Mouse (Mus musculus) myocyte (in vitro differentiated cells): Measurements from ENCODE around the gene Renbp. TPM values are rescaled to one million over a fixed set of nuclear protein-coding genes. Genes with fewer than 3 reads are reported as not detected.

ENCODE experiments used
- H3K27me3 ChIP-seq: one replicate; pipeline ENCODE4 v1.6.1; 2011; ENCODE audit not compliant: control insufficient read depth, insufficient read depth, insufficient read length
- H3K36me3 ChIP-seq: one replicate; pipeline ENCODE4 v1.6.1; 2011; ENCODE audit not compliant: control insufficient read depth, insufficient read depth
- H3K4me2 ChIP-seq: one replicate; pipeline ENCODE4 v1.6.1; 2011; ENCODE audit warnings: low read depth, control low read depth
- H3K4me3 ChIP-seq: one replicate; pipeline ENCODE4 v1.5.1; 2011; ENCODE audit warnings: mild to moderate bottlenecking, control low read depth, moderate library complexity
- H3K79me2 ChIP-seq: one replicate; pipeline ENCODE4 v1.6.1; 2011; ENCODE audit not compliant: control insufficient read depth, insufficient read depth
- H3ac ChIP-seq: one replicate; pipeline ENCODE4 v1.6.1; 2011; ENCODE audit not compliant: control insufficient read depth, insufficient read length
- CEBPB ChIP-seq: IDR thresholded peaks from 2 replicates; pipeline ENCODE4 v1.6.1; 2011; ENCODE audit warnings: mild to moderate bottlenecking, moderate library complexity; ENCODE audit not compliant: poor library complexity, insufficient read depth, severe bottlenecking
- E2F4 ChIP-seq: IDR thresholded peaks from one replicate; pipeline ENCODE4 v1.6.1; 2011; ENCODE audit warnings: mild to moderate bottlenecking, control low read depth, moderate library complexity; ENCODE audit not compliant: insufficient read depth
- MAX ChIP-seq: IDR thresholded peaks from one replicate; pipeline ENCODE4 v1.6.1; 2011; ENCODE audit warnings: low read depth, mild to moderate bottlenecking, control low read depth
- MYOD1 ChIP-seq, 3 experiments: IDR thresholded peaks; one replicate each; pipeline ENCODE4 v1.6.1; 2011; ENCODE audit warnings: control low read depth in 2 of 3, low read depth in 2 of 3, mild to moderate bottlenecking in 2 of 3, moderate library complexity in 1 of 3; ENCODE audit not compliant: insufficient read length in 2 of 3, control insufficient read depth in 1 of 3
- MYOG ChIP-seq, 3 experiments: IDR thresholded peaks; one replicate each; pipeline ENCODE4 v1.6.1; 2011; ENCODE audit warnings: control low read depth in 2 of 3, low read depth in 2 of 3, mild to moderate bottlenecking in 2 of 3; ENCODE audit not compliant: insufficient read length in 2 of 3, control insufficient read depth in 1 of 3, insufficient read depth in 1 of 3
- POLR2A ChIP-seq: IDR thresholded peaks from one replicate; pipeline ENCODE4 v1.6.1; 2011; ENCODE audit warnings: low read depth, mild to moderate bottlenecking, control low read depth, moderate library complexity; ENCODE audit not compliant: insufficient read length
- POLR2AphosphoS2 ChIP-seq: IDR thresholded peaks from one replicate; pipeline ENCODE4 v1.6.1; 2011; ENCODE audit warnings: low read depth, control low read depth; ENCODE audit not compliant: insufficient read length
- REST ChIP-seq: IDR thresholded peaks from one replicate; pipeline ENCODE4 v1.6.1; 2011; ENCODE audit warnings: mild to moderate bottlenecking, control low read depth, moderate library complexity; ENCODE audit not compliant: insufficient read depth, insufficient read length
- SRF ChIP-seq: IDR thresholded peaks from one replicate; pipeline ENCODE4 v1.6.1; 2011; ENCODE audit warnings: low read depth; ENCODE audit not compliant: control insufficient read depth, insufficient read length
- TCF12 ChIP-seq: IDR thresholded peaks from one replicate; pipeline ENCODE4 v1.6.1; 2011; ENCODE audit warnings: mild to moderate bottlenecking, control low read depth; ENCODE audit not compliant: poor library complexity, insufficient read depth, severe bottlenecking
- TCF3 ChIP-seq: IDR thresholded peaks from one replicate; pipeline ENCODE4 v1.6.1; 2011; ENCODE audit warnings: low read depth, control low read depth; ENCODE audit not compliant: insufficient read length
- USF1 ChIP-seq: IDR thresholded peaks from one replicate; pipeline ENCODE4 v1.6.1; 2011; ENCODE audit warnings: low read depth, mild to moderate bottlenecking, control low read depth, moderate library complexity
- polyA plus RNA-seq: library from polyadenylated mRNA; unstranded; fragments of >200 nt; fragmentation: generic; extraction: Trizol; gene quantifications from one replicate; pipeline ENCODE4 v1.2.1, GENCODE M21; 2012; ENCODE audit warnings: missing spikeins

Renbp gene
- polyA plus RNA-seq, 1 experiment, result 103 TPM

DNA sequence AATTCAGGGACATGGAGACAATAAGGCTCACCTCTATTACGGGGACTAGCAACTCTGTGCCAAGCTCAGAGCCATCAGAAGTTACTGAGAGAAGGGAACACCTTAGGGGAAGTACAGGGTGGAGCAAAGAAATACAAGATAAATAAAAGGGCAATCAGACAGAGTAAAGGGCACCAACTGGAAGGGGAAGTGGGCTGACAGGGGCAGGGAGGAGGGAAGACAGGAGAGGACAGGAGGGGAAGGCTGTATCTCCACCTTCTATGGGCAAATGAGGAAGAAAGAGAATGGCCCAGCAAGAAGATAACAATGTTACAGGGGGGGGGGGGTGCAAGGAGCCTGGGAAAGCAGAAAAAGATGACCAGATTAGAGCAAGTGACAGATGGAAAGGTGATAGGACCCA, 53.6 kb downstream of the Renbp start:
- TF ChIP-seq POLR2A (no peak), SRF (no peak), TCF3 (no peak), MAX (no peak), POLR2AphosphoS2 (no peak), MYOG (IDR thresholded peaks at IDR 0.05; ENCODE audit: control insufficient read depth in 1 of 3, insufficient read depth in 1 of 3, insufficient read length in 2 of 3, low read depth in 2 of 3) (no peak), E2F4 (no peak), REST (no peak), MYOD1 (IDR thresholded peaks at IDR 0.05; ENCODE audit: control insufficient read depth in 1 of 3, insufficient read length in 2 of 3, low read depth in 2 of 3) (no peak), CEBPB (no peak), USF1 (no peak)
- Histone ChIP-seq H3K27me3 (peaks cover 4% of the 10 kb centered on the region), H3K36me3 (no peaks in the 10 kb centered on the region), H3K79me2 (no peaks in the 10 kb centered on the region), H3K4me2 (no peak overlapping the region), H3ac (no peak overlapping the region), H3K4me3 (no peak overlapping the region)

DNA sequence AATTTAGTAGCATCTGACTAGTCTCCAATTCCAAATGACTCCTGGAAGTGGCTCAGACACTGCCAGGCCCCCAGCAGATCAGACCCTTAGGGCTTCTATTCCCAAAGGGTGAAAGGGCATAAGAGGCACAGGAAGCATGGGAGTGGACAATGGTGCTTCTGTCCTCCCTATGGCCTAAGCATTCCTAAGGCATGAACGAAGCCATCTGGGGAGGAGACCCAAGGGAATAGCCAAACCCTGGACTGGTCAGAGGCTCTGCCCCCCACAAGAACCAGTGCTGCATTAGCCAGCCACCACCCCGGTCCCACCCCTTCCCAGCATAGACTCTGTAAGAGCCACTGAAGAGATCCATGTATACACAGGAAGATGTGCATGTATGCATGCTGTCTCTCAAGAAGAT, 54.8 kb downstream of the Renbp start:
- no peaks in the 10 kb centered on the region for H3K36me3 ChIP-seq
- TF ChIP-seq MYOG (IDR thresholded peaks at IDR 0.05; ENCODE audit: control insufficient read depth in 1 of 3, insufficient read depth in 1 of 3, insufficient read length in 2 of 3, low read depth in 2 of 3) (no peak), E2F4 (no peak), POLR2A (no peak), TCF3 (no peak), CEBPB (no peak), USF1 (no peak), MYOD1 (IDR thresholded peaks at IDR 0.05; ENCODE audit: control insufficient read depth in 1 of 3, insufficient read length in 2 of 3, low read depth in 2 of 3) (no peak), POLR2AphosphoS2 (no peak), TCF12 (no peak), SRF (no peak), MAX (no peak), REST (no peak)
- H3K79me2 ChIP-seq, result no peaks in the 10 kb centered on the region
- peaks cover 4% of the 10 kb centered on the region for H3K27me3 ChIP-seq
- H3K4me3 ChIP-seq, result no peak overlapping the region
- H3ac ChIP-seq, result no peak overlapping the region
- H3K4me2 ChIP-seq, result no peak overlapping the region

Other genes with a start within 250 kb of the Renbp start
- gene Bcap31, start 214.7 kb downstream of the Renbp start, polyA plus RNA-seq, result 255 TPM
- 14.9 TPM for gene Abcd1, start 214.3 kb downstream of the Renbp start, polyA plus RNA-seq
- gene Plxnb3, start 173.8 kb downstream of the Renbp start, polyA plus RNA-seq, result 0.66 TPM
- 16.9 TPM for gene Srpk3, start 156.4 kb downstream of the Renbp start, polyA plus RNA-seq
- gene Idh3g, start 144.0 kb downstream of the Renbp start, polyA plus RNA-seq, result 238 TPM
- gene Ssr4, start 143.8 kb downstream of the Renbp start, polyA plus RNA-seq, result 224 TPM
- gene Pdzd4, start 105.9 kb downstream of the Renbp start, polyA plus RNA-seq, result 0.25 TPM
- not detected for gene Avpr2, start 38.7 kb downstream of the Renbp start, polyA plus RNA-seq
- gene L1cam, start 34.7 kb downstream of the Renbp start, polyA plus RNA-seq, result 0.65 TPM
- 0.24 TPM for gene Arhgap4, start 9.0 kb downstream of the Renbp start, polyA plus RNA-seq
- gene Naa10, start 8.9 kb downstream of the Renbp start, polyA plus RNA-seq, result 83.1 TPM
- 38.1 TPM for gene Hcfc1, start 35.5 kb upstream of the Renbp start, polyA plus RNA-seq
- 28.6 TPM for gene Irak1, start 93.1 kb upstream of the Renbp start, polyA plus RNA-seq
- gene Opn1mw, start 196.6 kb upstream of the Renbp start, polyA plus RNA-seq, result not detected
- gene Mecp2, start 204.5 kb upstream of the Renbp start, polyA plus RNA-seq, result 9.2 TPM
- not detected for gene Tex28, start 237.0 kb upstream of the Renbp start, polyA plus RNA-seq
- not detected for gene Tktl1, start 246.4 kb upstream of the Renbp start, polyA plus RNA-seq